Mouse (Mus musculus): ENCODE measurements around the gene Kremen2. TPM values are rescaled to one million over a fixed set of nuclear protein-coding genes. Genes with fewer than 3 reads are reported as not detected.

Kremen2 gene
- total RNA-seq, 2 experiments from 2014 or later, result 0.28 to 0.49 TPM

GRCm38 (mm10) chr17:23761155-23761554 lies 15.5 kb upstream of the Kremen2 start:
- no peak for DNase-seq (ENCODE audit: extremely low spot score in 1 of 2, low spot score in 1 of 2)

- no peak for DNase-seq (ENCODE audit: extremely low spot score in 1 of 2, low spot score in 1 of 2)
Measured at GRCm38 (mm10) chr17:23760231-23760630, 14.6 kb upstream of the Kremen2 start.

GRCm38 (mm10) chr17:23758801-23759200 lies 13.2 kb upstream of the Kremen2 start:
- no peak for DNase-seq (ENCODE audit: extremely low spot score in 1 of 2, low spot score in 1 of 2)

GRCm38 (mm10) chr17:23757581-23757980 lies 11.9 kb upstream of the Kremen2 start:
- no peak for DNase-seq (ENCODE audit: extremely low spot score in 1 of 2, low spot score in 1 of 2)

- no peak for DNase-seq (ENCODE audit: extremely low spot score in 1 of 2, low spot score in 1 of 2)
Measured at GRCm38 (mm10) chr17:23755689-23756088, 10.1 kb upstream of the Kremen2 start.

GRCm38 (mm10) chr17:23749400-23750191 lies 4.0 kb upstream of the Kremen2 start:
- no peak for DNase-seq (ENCODE audit: extremely low spot score in 1 of 2, low spot score in 1 of 2)

- peak in 1 of 2 experiments; percentile 73 for DNase-seq (ENCODE audit: extremely low spot score in 1 of 2, low spot score in 1 of 2)
Measured at GRCm38 (mm10) chr17:23748631-23749391, 3.2 kb upstream of the Kremen2 start.

- DNase-seq (ENCODE audit: extremely low spot score in 1 of 2, low spot score in 1 of 2), result no peak
Measured at GRCm38 (mm10) chr17:23748026-23748425, 2.4 kb upstream of the Kremen2 start.

GRCm38 (mm10) chr17:23747471-23747870 lies 1.8 kb upstream of the Kremen2 start:
- DNase-seq (ENCODE audit: extremely low spot score in 1 of 2, low spot score in 1 of 2), result no peak

- no peak for DNase-seq (ENCODE audit: extremely low spot score in 1 of 2, low spot score in 1 of 2)
Measured at GRCm38 (mm10) chr17:23746767-23747166, 1.1 kb upstream of the Kremen2 start.

GRCm38 (mm10) chr17:23746311-23746710 lies 678 bp upstream of the Kremen2 start:
- no peak for DNase-seq (ENCODE audit: extremely low spot score in 1 of 2, low spot score in 1 of 2)

GRCm38 (mm10) chr17:23744651-23745050 lies 982 bp downstream of the Kremen2 start:
- no peak for DNase-seq (ENCODE audit: extremely low spot score in 1 of 2, low spot score in 1 of 2)

GRCm38 (mm10) chr17:23744076-23744475 lies 1.6 kb downstream of the Kremen2 start:
- DNase-seq (ENCODE audit: extremely low spot score in 1 of 2, low spot score in 1 of 2), result no peak

- no peak for DNase-seq (ENCODE audit: extremely low spot score in 1 of 2, low spot score in 1 of 2)
Measured at GRCm38 (mm10) chr17:23742941-23743340, 2.7 kb downstream of the Kremen2 start.

GRCm38 (mm10) chr17:23742210-23742793 lies 3.3 kb downstream of the Kremen2 start:
- DNase-seq (ENCODE audit: extremely low spot score in 1 of 2, low spot score in 1 of 2), result no peak

- no peak for DNase-seq (ENCODE audit: extremely low spot score in 1 of 2, low spot score in 1 of 2)
Measured at GRCm38 (mm10) chr17:23741359-23742209, 4.0 kb downstream of the Kremen2 start.

GRCm38 (mm10) chr17:23740598-23741021 lies 5.0 kb downstream of the Kremen2 start, which contains the start of gene Paqr4:
Gene Paqr4 (minus strand): TSS chr17:23740867.
- no peak for DNase-seq (ENCODE audit: extremely low spot score in 1 of 2, low spot score in 1 of 2)

- peak; percentile 75 to 85 for DNase-seq (ENCODE audit: extremely low spot score in 1 of 2, low spot score in 1 of 2)
Measured at GRCm38 (mm10) chr17:23740136-23740584, 5.5 kb downstream of the Kremen2 start.

- DNase-seq (ENCODE audit: extremely low spot score in 1 of 2, low spot score in 1 of 2), result peak in 1 of 2 experiments; percentile 45
Measured at GRCm38 (mm10) chr17:23739202-23740135, 6.2 kb downstream of the Kremen2 start.

Data from layer of hippocampus, postnatal 25 days (tissue).